Mouse (Mus musculus): ENCODE measurements around the gene Git2.

DNA sequence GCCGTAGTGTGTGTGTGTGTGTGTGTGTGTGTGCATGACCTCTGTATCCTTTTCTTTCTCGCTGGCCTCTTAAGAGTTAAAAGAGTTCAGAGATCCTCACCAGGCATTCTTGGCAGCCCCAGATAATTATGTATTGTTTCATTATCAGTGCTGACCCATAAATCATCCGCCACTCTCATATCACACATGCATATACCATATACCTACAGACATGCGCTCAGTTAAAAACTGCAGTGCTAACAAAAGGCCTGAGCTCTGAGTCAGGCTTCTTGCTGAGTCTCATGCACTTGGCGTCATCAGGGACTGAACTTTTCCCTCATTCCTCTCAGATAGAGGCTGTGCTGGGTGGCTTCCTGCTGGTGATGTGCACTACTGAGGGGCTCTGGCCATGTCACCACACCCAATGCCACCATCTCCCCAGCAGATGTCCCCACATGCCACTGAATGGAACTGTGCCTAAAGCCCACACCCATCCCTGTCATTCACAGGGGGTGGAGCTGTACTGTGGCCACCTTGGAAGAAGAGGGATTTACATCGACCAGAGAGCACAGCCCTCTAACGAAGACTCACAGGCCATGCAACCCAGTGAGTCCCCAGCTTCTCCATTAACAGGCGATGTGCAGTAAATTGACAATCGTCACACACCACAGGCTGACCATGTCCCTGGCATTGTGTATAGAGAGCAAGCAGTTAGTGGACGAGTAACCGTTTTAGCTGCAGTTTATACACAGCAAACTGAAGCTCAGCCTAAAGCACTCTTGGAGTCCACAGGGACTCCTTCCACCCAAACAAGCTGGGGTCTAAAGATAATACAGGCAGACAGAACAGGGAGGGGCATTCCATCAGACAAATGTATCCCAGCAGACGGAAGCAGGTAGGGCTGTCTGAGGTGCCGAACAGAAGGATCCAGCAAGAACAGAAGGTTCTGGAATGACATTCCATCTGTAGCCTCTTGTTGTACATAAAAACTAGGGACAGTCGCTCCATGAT, 72.6 kb downstream of the Git2 start:
- no peak for TF ChIP-seq POLR2A (IDR thresholded peaks at IDR 0.05; ENCODE audit: borderline replicate concordance, extremely low read depth, insufficient read depth, insufficient read length, poor library complexity, severe bottlenecking)
- TF ChIP-seq CTCF (IDR thresholded peaks at IDR 0.05; ENCODE audit: borderline replicate concordance, extremely low read depth, insufficient read depth, insufficient read length): peak; percentile 44; the same call in 1 of the 2 replicates

All from brain, embryonic 14.5 days (tissue).